Mouse (Mus musculus) ovary, adult 10 weeks (tissue): ENCODE data around the gene Atcay. TPM values are rescaled to one million over a fixed set of nuclear protein-coding genes. Genes with fewer than 3 reads are reported as not detected.

ENCODE experiments used
- polyA plus RNA-seq: library from polyadenylated mRNA; stranded (reverse); fragments of 350-450 nt; fragmentation: Illumina TruSeq; extraction: RNeasy Lipid Tissue Mini Kit (QIAGEN cat#74804); gene quantifications from one replicate; pipeline ENCODE4 v1.2.3, GENCODE M21; 2014

Atcay gene
- polyA plus RNA-seq, result not detected

GRCm38 (mm10) chr10:81230438-81231332, at the start of gene Atcay:
Gene Atcay (minus strand): TSS chr10:81230833.

GRCm38 (mm10) chr10:81266211-81267105, 35.8 kb upstream of the Atcay start, which contains the start of the genes Mrpl54 and Apba3:
Gene Mrpl54 (minus strand): TSS chr10:81266934.
Gene Apba3 (plus strand): TSS chr10:81266960.

GRCm38 (mm10) chr10:81252424-81253419, 22.1 kb upstream of the Atcay start, which contains the start of gene Matk:
Gene Matk (plus strand): TSS chr10:81252935.

GRCm38 (mm10) chr10:81232580-81233225, 2.1 kb upstream of the Atcay start, which contains the start of gene Zfr2:
Gene Zfr2 (plus strand): TSS chr10:81233155.

DNA sequence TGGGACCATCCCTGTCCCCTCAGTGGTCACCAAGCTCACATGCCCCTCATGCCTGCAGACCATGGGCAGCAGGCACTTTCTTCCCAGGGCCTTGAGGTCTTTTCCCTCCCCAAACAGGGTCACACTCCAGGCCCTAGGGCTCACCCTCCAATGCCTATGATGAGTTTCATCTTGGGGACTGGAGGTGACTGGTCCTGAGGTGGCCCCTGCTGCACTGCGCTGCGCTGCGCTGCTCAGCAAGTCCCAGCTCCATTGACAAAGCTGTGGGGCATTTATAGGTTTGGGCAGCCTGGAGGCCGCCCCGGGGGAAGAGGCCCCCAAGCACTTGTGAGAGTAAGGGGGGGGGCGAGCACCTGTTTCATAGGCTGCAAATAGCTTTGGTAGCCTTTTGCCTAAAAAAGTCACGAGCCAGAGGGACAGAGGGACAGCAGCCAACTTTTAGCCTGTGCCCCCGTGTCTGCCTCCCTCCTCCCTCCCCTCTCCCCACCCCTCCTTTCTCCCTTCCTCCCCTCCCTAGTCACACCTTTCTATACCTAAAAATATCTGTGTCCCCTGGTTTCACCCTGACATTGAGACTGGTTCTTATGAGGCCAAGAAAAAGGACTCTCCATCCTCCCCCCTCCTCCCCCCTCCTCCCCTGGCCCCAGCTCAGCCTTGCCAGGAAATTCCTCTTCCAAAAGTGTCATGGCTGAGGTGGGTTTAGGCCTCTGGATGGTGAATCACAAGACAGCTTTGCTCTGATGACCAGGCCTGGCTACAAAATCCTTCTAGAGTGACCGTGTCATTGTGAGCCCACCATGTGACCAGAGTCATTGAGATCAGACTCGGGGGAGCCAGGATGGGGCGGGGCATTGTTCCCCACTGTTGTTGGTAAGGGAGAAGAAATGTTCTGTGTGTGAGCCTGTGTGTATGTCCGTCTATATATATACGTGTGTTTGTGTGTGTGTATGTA, 28.6 kb downstream of the Atcay start, which contains the start of gene Nmrk2:
Gene Nmrk2, minus strand, starts transcription at position 245 of the 952 bp plus-strand sequence.

GRCm38 (mm10) chr10:81183805-81184204, 46.8 kb downstream of the Atcay start, which contains the start of gene 4930442H23Rik:
Gene 4930442H23Rik (minus strand): TSS chr10:81183849.

GRCm38 (mm10) chr10:81182336-81183333, 48.0 kb downstream of the Atcay start, which contains the start of gene Dapk3:
Gene Dapk3 (plus strand): TSS chr10:81183005.

DNA sequence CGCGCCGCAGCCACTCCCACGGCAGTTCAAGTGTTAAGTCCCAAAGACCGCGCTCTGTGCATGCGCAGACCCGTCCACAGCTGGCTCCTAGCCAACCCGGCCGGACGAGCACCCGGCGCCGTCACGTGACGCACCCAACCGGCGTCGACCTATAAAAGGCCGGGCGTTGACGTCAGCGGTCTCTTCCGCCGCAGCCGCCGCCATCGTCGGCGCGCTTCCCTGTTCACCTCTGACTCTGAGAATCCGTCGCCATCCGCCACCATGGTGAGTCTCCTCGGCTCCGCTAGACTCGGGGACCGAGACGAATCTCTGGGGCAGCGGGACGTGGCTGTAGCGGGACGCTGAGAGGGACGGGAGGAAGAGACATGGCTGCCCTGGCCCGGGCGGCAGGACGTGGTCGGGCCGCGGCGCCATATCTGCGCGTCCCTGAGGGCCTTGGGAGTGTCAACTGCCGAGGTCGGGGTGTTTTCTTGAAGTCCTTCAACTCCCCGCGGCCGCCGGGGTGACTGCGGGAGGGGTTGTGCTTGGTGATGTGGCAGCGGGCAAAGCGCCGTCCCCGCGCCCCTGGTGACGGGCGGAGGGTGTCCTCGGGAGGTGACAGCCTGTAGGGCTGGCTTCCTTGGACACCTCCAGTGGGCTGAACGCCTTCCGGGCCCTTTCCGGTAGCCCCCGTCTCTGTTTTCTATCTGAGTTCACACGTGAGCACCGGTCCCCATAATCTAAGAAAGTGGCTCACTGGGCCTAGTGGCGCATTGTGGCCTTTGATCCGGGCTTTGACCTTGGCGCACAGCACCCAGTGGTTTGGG, 54.0 kb downstream of the Atcay start, which contains the start of gene Eef2:
Gene Eef2, plus strand, starts transcription at position 166 of the 806 bp plus-strand sequence.

GRCm38 (mm10) chr10:81167200-81168086, 63.2 kb downstream of the Atcay start, which contains the start of gene Pias4:
Gene Pias4 (minus strand): TSS chr10:81167923.

Other genes with a start within 250 kb of the Atcay start
- gene Gng7, start 215.9 kb downstream of the Atcay start, polyA plus RNA-seq, result 6.8 TPM
- not detected for gene Diras1, start 205.2 kb downstream of the Atcay start, polyA plus RNA-seq
- 0.29 TPM for gene Slc39a3, start 193.4 kb downstream of the Atcay start, polyA plus RNA-seq
- 0.66 TPM for gene Sgta, start 170.7 kb downstream of the Atcay start, polyA plus RNA-seq
- gene Thop1, start 160.8 kb downstream of the Atcay start, polyA plus RNA-seq, result not detected
- 0.77 TPM for gene Creb3l3, start 132.0 kb downstream of the Atcay start, polyA plus RNA-seq
- 1.1 TPM for gene Map2k2, start 124.9 kb downstream of the Atcay start, polyA plus RNA-seq
- gene Zbtb7a, start 95.6 kb downstream of the Atcay start, polyA plus RNA-seq, result 17.8 TPM
- 0.46 TPM for gene Pias4, start 62.9 kb downstream of the Atcay start, polyA plus RNA-seq
- 6.8 TPM for gene Eef2, start 54.2 kb downstream of the Atcay start, polyA plus RNA-seq
- gene Dapk3, start 47.8 kb downstream of the Atcay start, polyA plus RNA-seq, result not detected
- gene 4930442H23Rik, start 47.0 kb downstream of the Atcay start, polyA plus RNA-seq, result not detected
- gene Nmrk2, start 28.8 kb downstream of the Atcay start, polyA plus RNA-seq, result not detected
- gene Zfr2, start 2.3 kb upstream of the Atcay start, polyA plus RNA-seq, result 0.66 TPM
- gene Matk, start 22.1 kb upstream of the Atcay start, polyA plus RNA-seq, result not detected
- not detected for gene Mrpl54, start 36.1 kb upstream of the Atcay start, polyA plus RNA-seq
- gene Apba3, start 36.1 kb upstream of the Atcay start, polyA plus RNA-seq, result not detected
- gene Tjp3, start 60.7 kb upstream of the Atcay start, polyA plus RNA-seq, result not detected
- 2.6 TPM for gene Pip5k1c, start 62.1 kb upstream of the Atcay start, polyA plus RNA-seq
- 0.17 TPM for gene Cactin, start 90.3 kb upstream of the Atcay start, polyA plus RNA-seq
- not detected for gene Tbxa2r, start 97.9 kb upstream of the Atcay start, polyA plus RNA-seq
- not detected for gene Gipc3, start 112.4 kb upstream of the Atcay start, polyA plus RNA-seq
- gene Hmg20b, start 119.6 kb upstream of the Atcay start, polyA plus RNA-seq, result 4.2 TPM
- gene Mfsd12, start 126.7 kb upstream of the Atcay start, polyA plus RNA-seq, result not detected
- not detected for gene 4930404N11Rik, start 135.0 kb upstream of the Atcay start, polyA plus RNA-seq
- 0.26 TPM for gene Fzr1, start 147.7 kb upstream of the Atcay start, polyA plus RNA-seq
- not detected for gene Dohh, start 153.6 kb upstream of the Atcay start, polyA plus RNA-seq
- not detected for gene Gm48551, start 153.6 kb upstream of the Atcay start, polyA plus RNA-seq
- gene Gm48552, start 158.2 kb upstream of the Atcay start, polyA plus RNA-seq, result 0.88 TPM
- gene Smim24, start 162.2 kb upstream of the Atcay start, polyA plus RNA-seq, result not detected
- 14.2 TPM for gene Nfic, start 224.8 kb upstream of the Atcay start, polyA plus RNA-seq